Mouse (Mus musculus): Measurements from ENCODE around the gene Psmd9. TPM values are rescaled to one million over a fixed set of nuclear protein-coding genes. Genes with fewer than 3 reads are reported as not detected.

Psmd9 gene
- polyA plus RNA-seq, 1 experiment from 2014 or later: 103 TPM

DNA sequence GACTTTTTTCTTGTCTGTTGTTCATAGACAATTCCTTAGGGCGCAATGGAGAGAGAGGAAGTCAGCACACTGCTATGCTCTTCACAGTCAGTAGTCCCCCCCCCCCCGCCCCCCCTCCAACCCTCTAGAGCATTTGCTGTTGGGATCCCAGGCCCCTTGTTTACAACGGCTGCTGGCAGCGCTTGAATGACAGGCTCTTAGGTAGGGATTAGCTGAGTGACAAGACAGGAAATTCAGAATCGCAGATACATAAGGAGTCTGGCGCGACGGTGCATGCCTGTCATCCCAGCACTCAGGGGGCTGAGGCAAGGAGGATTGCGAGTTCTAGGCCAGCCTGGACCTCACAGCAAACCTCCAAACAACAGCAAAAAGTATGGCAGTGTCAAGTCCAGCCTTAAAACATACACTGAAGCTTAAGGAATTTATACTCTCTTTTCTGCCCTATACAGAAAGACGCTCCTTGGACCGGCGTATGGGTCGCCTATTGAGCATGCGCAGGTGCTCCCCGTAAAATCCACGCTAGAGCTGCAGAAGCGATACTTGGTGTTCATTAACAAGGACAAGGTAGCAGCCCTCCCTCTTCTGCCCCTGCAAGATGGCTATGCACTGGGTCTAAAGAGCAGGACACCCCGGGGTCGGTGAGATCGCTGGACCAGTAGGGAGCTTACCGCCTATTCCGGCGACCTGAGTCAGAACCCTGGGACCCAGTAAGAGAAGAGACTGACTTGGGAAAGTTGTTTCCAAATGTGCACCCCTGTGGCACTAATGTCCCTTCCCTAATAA, 128.0 kb downstream of the Psmd9 start:
- no peaks in the 10 kb centered on the region for H3K9me3 ChIP-seq (ENCODE audit: control insufficient read depth, low read length)
- DNase-seq (ENCODE audit: low spot score) (no peak), ATAC-seq (replicated peaks; ENCODE audit: low FRiP score) (no peak)
- no peak overlapping the region for H3K9ac ChIP-seq (ENCODE audit: low read depth, low read length)
- WGBS: 59% methylated on average over 23 of the region's 23 CpGs
- no peak overlapping the region for H3K4me2 ChIP-seq
- H3K36me3 ChIP-seq (ENCODE audit: control insufficient read depth, insufficient read depth, low read length): no peaks in the 10 kb centered on the region
- no peak overlapping the region for H3K4me3 ChIP-seq (ENCODE audit: low read depth, low read length)
- no peaks in the 10 kb centered on the region for H3K27me3 ChIP-seq (replicated peaks; ENCODE audit: control insufficient read depth, insufficient read depth, low read length)
- no peaks in the 10 kb centered on the region for H3K4me1 ChIP-seq (replicated peaks; ENCODE audit: control insufficient read depth, insufficient read depth, low read length)
- no peak overlapping the region for H3K27ac ChIP-seq (ENCODE audit: low read depth, low read length)

DNA sequence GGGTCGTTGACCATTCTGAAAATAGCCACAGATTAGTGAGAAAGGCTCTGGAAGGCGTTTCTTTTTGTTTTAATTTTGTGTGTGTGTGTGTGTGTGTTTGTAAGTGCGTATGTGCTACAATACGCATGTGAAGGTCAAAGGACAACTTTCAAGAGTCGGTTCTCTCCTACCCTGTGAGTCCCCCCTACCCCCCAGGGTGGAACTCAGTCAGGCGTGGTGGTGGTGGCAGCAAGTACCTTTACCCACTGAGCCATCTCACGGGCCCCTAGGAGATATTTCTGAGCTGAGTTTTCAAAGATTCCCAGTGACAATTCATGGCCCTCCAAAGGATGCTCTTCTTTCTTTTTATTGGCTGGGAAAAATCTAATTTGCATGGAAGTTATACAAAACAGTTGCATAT, 128.6 kb downstream of the Psmd9 start:
- Histone ChIP-seq H3K36me3 (ENCODE audit: control insufficient read depth, insufficient read depth, low read length) (no peaks in the 10 kb centered on the region), H3K9me3 (ENCODE audit: control insufficient read depth, low read length) (no peaks in the 10 kb centered on the region), H3K4me2 (no peak overlapping the region), H3K4me1 (replicated peaks; ENCODE audit: control insufficient read depth, insufficient read depth, low read length) (no peaks in the 10 kb centered on the region), H3K27me3 (replicated peaks; ENCODE audit: control insufficient read depth, insufficient read depth, low read length) (no peaks in the 10 kb centered on the region), H3K4me3 (ENCODE audit: low read depth, low read length) (no peak overlapping the region), H3K9ac (ENCODE audit: low read depth, low read length) (no peak overlapping the region), H3K27ac (ENCODE audit: low read depth, low read length) (no peak overlapping the region)
- no peak for DNase-seq (ENCODE audit: low spot score)
- 80% methylated on average over 7 of the region's 7 CpGs for WGBS
- no peak for ATAC-seq (replicated peaks; ENCODE audit: low FRiP score)

DNA sequence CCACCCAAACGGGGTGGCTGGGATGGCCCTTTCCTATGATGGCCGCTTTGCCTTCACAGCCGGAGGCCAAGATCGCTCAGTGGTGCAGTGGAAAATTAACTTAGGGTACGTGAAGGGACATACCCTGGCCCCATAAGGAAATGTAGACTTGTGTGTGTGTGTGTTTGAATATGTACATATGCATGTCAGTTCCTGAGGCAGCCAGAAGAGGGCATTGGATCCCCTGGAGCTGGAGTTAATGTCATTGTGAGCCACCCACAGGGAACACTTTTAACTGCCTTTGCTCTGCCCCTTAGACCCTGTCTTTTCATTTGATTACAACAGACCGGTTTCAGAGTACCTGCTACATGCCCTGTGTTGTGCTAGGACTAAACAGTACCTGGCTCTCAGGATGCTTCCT, 129.3 kb downstream of the Psmd9 start:
- Histone ChIP-seq H3K4me2 (no peak overlapping the region), H3K27ac (ENCODE audit: low read depth, low read length) (no peak overlapping the region), H3K9me3 (ENCODE audit: control insufficient read depth, low read length) (no peaks in the 10 kb centered on the region), H3K4me1 (replicated peaks; ENCODE audit: control insufficient read depth, insufficient read depth, low read length) (no peaks in the 10 kb centered on the region), H3K36me3 (ENCODE audit: control insufficient read depth, insufficient read depth, low read length) (no peaks in the 10 kb centered on the region), H3K4me3 (ENCODE audit: low read depth, low read length) (no peak overlapping the region), H3K9ac (ENCODE audit: low read depth, low read length) (no peak overlapping the region), H3K27me3 (replicated peaks; ENCODE audit: control insufficient read depth, insufficient read depth, low read length) (no peaks in the 10 kb centered on the region)
- DNase-seq (ENCODE audit: low spot score) (no peak), ATAC-seq (replicated peaks; ENCODE audit: low FRiP score) (no peak)
- WGBS: 80% methylated on average over 6 of the region's 6 CpGs

Other genes starting within 250 kb of the Psmd9 start
- 46.8 and 48.8 TPM in 2 replicates for gene Kdm2b, start 179.6 kb upstream of the Psmd9 start, polyA plus RNA-seq (2014; fragmentation: Nextera tagmentation; extraction: Ambion mirVana)
- 8.6 and 9.6 TPM in 2 replicates for gene Orai1, start 154.3 kb upstream of the Psmd9 start, polyA plus RNA-seq (2014; fragmentation: Nextera tagmentation; extraction: Ambion mirVana)
- not detected in 2 replicates for gene Morn3, start 122.4 kb upstream of the Psmd9 start, polyA plus RNA-seq (2014; fragmentation: Nextera tagmentation; extraction: Ambion mirVana)
- gene Tmem120b, start 101.0 kb upstream of the Psmd9 start, polyA plus RNA-seq (2014; fragmentation: Nextera tagmentation; extraction: Ambion mirVana): 24.3 and 24.8 TPM in 2 replicates
- gene Rhof, start 36.7 kb upstream of the Psmd9 start, polyA plus RNA-seq (2014; fragmentation: Nextera tagmentation; extraction: Ambion mirVana): 4.6 and 4.8 TPM in 2 replicates
- gene Setd1b, start 27.2 kb upstream of the Psmd9 start, polyA plus RNA-seq (2014; fragmentation: Nextera tagmentation; extraction: Ambion mirVana): 7.9 and 9.6 TPM in 2 replicates
- 2.5 and 3.5 TPM in 2 replicates for gene Hpd, start 13.3 kb downstream of the Psmd9 start, polyA plus RNA-seq (2014; fragmentation: Nextera tagmentation; extraction: Ambion mirVana)
- gene Wdr66, start 82.7 kb downstream of the Psmd9 start, polyA plus RNA-seq (2014; fragmentation: Nextera tagmentation; extraction: Ambion mirVana): 0.12 and 0.40 TPM in 2 replicates
- gene Bcl7a, start 174.4 kb downstream of the Psmd9 start, polyA plus RNA-seq (2014; fragmentation: Nextera tagmentation; extraction: Ambion mirVana): 18.2 and 21.1 TPM in 2 replicates
- 13.7 and 14.0 TPM in 2 replicates for gene Mlxip, start 225.4 kb downstream of the Psmd9 start, polyA plus RNA-seq (2014; fragmentation: Nextera tagmentation; extraction: Ambion mirVana)